Mouse (Mus musculus) ovary, adult 18-20 months (tissue): ENCODE data around the gene Elac2.

Source experiments
- DNase-seq: peaks from one replicate; pipeline ENCODE4 v3.0.0; 2022; ENCODE audit warnings: low spot score, mixed read lengths

Elac2 gene

DNA sequence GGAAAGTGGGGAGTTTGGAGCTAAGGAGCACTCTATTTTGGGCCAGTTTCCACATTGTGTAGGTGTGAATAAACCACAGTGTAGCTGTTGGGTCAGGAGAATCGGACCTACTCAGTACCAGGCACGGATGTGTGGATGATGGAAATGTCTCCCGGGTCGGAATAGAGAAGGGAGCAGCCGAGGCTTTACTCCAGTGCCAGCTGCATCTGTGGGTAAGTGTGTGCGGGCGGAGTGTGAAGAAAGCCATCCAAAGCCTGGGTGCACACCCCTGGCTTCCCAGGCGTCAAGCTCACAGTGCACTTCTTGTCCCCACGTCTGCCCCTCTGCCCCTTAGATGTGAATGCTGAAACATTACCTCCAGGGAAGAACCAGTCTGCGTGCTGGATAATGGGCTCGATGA is 43.9 kb downstream of the Elac2 start:
- no peak for DNase-seq

DNA sequence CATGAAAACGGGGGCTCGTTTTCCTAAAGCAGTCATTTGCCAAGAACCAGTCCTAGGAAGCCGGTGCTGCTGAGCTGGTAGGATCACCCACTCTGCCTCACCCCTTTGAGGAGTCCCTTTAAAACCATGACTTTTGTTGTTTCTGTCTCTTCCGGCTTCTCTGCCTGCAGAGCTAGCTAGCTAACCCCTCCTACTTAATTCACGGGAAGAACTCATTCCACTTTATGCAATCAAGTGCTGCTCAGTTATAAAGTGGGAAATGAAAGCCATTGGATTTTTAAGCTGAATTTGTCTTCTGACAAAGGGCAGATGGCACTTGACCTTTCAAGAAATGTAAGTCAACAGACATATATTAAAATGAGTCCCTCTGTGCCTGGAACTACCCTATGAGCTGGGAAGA is 49.2 kb downstream of the Elac2 start:
- no peak for DNase-seq

DNA sequence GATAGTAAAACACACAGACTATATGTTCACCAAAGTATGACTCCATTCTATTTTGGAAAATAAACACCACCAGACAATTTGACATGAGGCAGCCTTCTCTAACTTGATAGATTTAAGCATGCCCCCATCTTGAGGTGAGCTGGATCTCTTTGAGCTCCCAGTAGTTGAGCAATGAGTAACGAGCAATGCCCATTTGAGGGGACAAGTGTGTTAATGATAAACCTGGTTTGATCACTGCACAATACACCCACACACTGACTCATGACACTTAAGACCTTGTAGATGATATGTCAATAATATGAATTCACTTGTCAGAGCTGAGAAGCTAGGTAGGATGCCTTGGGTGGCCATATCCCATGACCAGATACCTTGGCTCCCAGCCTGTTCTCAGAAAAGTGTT is 51.4 kb downstream of the Elac2 start:
- no peak for DNase-seq

DNA sequence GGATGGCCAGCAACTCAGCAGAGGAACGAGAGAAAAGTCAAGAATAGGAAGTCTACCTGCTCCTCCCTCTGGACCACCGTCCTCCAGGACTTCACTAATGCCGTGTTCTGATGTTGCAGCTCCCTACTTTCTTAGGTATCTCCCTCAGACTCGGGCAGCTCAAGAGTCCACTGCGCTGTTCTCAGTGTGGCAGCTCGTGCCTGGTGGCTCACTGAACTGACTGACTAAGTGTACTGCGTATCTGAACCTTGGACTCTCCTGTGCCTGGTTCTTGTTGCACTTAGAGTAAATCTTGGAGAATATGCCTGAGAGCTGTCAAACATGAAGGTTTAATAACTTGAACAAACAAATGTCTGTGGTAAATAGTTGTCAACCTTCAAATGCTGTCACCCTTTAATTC is 53.4 kb downstream of the Elac2 start:
- no peak for DNase-seq

DNA sequence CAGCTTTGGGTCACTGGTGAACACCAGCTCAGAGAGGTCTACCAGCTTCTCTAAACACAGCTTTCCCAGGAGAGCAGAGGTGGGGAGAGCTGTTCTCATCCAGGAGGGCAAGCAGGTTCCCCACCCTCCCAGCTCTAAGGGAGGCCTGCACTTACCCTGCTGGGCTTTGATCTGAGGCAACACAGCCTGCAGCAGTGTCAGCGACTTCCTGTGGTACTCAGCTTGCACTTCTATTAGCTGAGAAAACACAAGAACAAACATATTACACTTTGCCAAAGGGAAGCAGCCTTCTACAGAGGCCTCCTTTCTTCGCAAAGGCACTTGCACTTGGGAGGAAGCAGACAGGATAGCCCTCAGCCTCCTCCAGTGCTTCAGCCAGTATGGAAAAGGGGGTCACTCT is 60.2 kb downstream of the Elac2 start:
- DNase-seq: no peak

DNA sequence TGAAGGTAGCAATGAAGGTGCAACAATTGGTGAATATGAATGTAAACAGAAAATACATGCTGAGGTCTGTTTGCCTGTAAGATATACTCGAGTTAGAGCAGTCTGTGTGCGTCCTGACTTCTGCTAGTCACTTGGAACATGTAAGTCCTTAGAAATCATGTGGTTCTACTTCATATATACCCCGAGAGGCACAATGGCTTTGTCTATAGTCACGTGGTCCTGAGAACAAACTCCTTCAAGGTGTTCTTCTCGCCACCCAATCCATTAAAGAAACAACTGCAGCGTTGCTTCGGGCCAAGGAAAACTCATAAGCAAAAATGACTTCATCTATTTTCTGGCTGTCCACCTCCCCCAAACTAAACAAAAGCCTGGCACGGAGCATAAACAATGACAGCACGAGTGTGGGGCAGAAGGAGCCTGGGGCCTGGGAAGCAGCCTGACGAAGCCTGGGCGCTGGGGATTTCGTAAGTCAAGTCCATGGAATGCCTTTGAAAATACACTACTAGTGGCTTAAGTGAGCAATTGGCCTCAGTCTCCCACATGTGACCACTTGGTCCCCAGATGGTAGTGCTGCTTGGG is 60.8 kb downstream of the Elac2 start:
- DNase-seq: no peak

DNA sequence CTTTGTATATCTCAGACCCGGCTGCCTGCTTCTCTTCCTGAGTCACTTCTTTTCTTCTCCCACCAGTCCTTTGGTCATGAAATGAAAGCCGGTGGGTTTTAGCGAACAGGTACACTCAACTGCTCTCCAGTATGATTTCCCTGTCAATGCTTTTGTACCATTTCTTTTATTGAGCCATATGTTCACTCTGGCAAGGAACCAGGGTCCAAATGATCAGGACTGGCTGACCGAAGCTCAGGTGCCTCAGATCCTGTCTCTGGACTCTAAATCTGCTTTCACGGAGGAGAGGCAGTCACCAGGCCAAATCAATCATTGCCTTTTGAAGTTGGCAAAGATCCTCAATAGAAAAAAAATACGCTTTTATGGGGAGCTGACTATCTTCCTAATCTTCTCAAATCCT is 61.7 kb downstream of the Elac2 start:
- DNase-seq: no peak

DNA sequence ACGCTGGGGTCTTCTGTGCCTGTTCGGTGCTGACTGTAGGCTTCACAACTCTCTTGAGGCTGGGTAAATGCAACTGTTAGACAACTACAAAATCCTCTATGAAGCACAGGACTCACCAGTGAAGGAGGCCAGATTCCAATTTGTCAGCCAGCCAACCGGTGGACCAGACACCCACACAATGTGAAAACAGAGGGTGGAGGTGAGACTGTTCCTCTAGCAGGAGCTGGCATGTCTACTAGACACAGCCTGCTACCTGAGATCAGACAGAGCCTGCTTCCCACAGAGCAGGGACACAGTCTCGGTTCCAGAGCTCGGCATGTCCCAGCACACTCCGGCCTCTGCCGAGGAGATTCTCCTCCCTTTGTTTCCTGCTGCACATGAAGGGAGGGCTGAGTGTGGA is 70.3 kb downstream of the Elac2 start:
- no peak for DNase-seq

DNA sequence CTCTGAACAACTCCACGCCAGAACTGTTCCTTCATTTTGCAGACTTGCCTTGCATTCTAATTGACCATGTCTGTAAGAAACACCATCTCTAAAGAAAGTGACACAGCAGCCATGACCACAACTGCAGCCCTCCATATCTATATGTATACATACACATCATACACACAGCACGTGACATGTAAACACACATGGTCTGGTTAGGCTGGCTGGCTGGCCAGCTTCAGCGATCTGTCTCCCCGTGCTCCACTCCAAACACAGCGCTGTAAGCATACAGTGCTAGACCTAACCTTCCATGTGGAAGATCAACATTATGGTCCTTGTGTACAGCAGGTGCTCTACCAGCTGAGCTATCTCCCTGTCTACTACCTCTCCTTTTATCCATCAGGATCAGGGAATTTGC is 72.0 kb downstream of the Elac2 start:
- DNase-seq: no peak
